Mouse (Mus musculus): ENCODE measurements at regions not wholly inside any gene's neighbourhood (a gene's known extent, or its start where the extent isn't known, plus 50 kb on each side); places are given as distances from the start of the nearest gene placed in this dataset.
A peak's percentile ranks its signal among the peaks of the same experiment; 100 is the strongest.

GRCm38 (mm10) chr11:111767012-111767392 is 701.0 kb downstream of the Kcnj2 start:
- 63% methylated on average over 1 of the region's 1 CpGs for WGBS
- H3K4me3 ChIP-seq (replicated peaks; ENCODE audit: low read length) = no peak overlapping the region
- H3K36me3 ChIP-seq (ENCODE audit: control insufficient read depth, insufficient read depth) = no peaks in the 10 kb centered on the region
- no peak overlapping the region for H3K4me2 ChIP-seq (ENCODE audit: low read length)
- peaks cover 5% of the 10 kb centered on the region; the same call in 1 of the 2 replicates for H3K4me1 ChIP-seq (replicated peaks; ENCODE audit: control insufficient read depth, insufficient read depth, low read length)
- no peaks in the 10 kb centered on the region for H3K9me3 ChIP-seq (ENCODE audit: control insufficient read depth, low read length)
- no peak for ATAC-seq
- no peak overlapping the region; the same call in 1 of the 2 replicates for H3K27ac ChIP-seq (ENCODE audit: low read length)
- H3K27me3 ChIP-seq (replicated peaks; ENCODE audit: control insufficient read depth, insufficient read depth, low read length) = no peaks in the 10 kb centered on the region
- no peak overlapping the region for H3K9ac ChIP-seq (replicated peaks; ENCODE audit: low read depth, low read length)

GRCm38 (mm10) chr11:111774108-111774679 is 708.2 kb downstream of the Kcnj2 start:
- H3K9ac ChIP-seq (replicated peaks; ENCODE audit: low read depth, low read length) = no peak overlapping the region
- H3K9me3 ChIP-seq (ENCODE audit: control insufficient read depth, low read length) = no peaks in the 10 kb centered on the region
- ATAC-seq = no peak
- H3K27ac ChIP-seq (ENCODE audit: low read length) = no peak overlapping the region
- no peaks in the 10 kb centered on the region for H3K4me1 ChIP-seq (replicated peaks; ENCODE audit: control insufficient read depth, insufficient read depth, low read length)
- H3K36me3 ChIP-seq (ENCODE audit: control insufficient read depth, insufficient read depth) = no peaks in the 10 kb centered on the region
- no peaks in the 10 kb centered on the region for H3K27me3 ChIP-seq (replicated peaks; ENCODE audit: control insufficient read depth, insufficient read depth, low read length)
- 81% methylated on average over 2 of the region's 2 CpGs for WGBS
- no peak overlapping the region for H3K4me2 ChIP-seq (ENCODE audit: low read length)
- no peak overlapping the region for H3K4me3 ChIP-seq (replicated peaks; ENCODE audit: low read length)

DNA sequence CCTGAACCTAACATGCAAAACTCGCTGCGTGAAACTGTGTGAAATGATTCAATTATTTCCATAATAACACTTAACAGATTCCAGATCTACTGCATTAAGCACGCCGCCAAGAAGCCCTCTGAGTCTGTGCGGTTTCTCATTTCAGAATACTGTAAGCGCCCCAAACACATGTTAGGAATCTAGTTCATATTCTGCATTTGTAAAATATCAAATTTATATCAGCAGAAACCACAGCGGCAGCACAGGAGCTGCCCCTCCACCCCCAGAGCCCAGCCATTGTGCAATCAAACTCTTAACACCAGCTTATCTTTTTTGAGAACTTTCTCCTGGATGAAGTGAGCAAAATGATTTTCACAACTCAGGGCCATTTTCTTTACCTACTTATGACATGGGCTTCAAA is 715.4 kb downstream of the Kcnj2 start:
- no peaks in the 10 kb centered on the region for H3K27me3 ChIP-seq (replicated peaks; ENCODE audit: control insufficient read depth, insufficient read depth, low read length)
- H3K36me3 ChIP-seq (ENCODE audit: control insufficient read depth, insufficient read depth) = no peaks in the 10 kb centered on the region
- H3K4me3 ChIP-seq (replicated peaks; ENCODE audit: low read length) = no peak overlapping the region
- H3K9ac ChIP-seq (replicated peaks; ENCODE audit: low read depth, low read length) = no peak overlapping the region
- WGBS = 52% methylated on average over 7 of the region's 7 CpGs
- peak overlapping the region; percentile 13; the same call in 1 of the 2 replicates for H3K4me2 ChIP-seq (ENCODE audit: low read length)
- no peak overlapping the region for H3K27ac ChIP-seq (ENCODE audit: low read length)
- ATAC-seq = 0 out of 2 replicates have a peak, but pooled peaks have one; percentile 26
- no peaks in the 10 kb centered on the region for H3K9me3 ChIP-seq (ENCODE audit: control insufficient read depth, low read length)
- no peaks in the 10 kb centered on the region for H3K4me1 ChIP-seq (replicated peaks; ENCODE audit: control insufficient read depth, insufficient read depth, low read length)

DNA sequence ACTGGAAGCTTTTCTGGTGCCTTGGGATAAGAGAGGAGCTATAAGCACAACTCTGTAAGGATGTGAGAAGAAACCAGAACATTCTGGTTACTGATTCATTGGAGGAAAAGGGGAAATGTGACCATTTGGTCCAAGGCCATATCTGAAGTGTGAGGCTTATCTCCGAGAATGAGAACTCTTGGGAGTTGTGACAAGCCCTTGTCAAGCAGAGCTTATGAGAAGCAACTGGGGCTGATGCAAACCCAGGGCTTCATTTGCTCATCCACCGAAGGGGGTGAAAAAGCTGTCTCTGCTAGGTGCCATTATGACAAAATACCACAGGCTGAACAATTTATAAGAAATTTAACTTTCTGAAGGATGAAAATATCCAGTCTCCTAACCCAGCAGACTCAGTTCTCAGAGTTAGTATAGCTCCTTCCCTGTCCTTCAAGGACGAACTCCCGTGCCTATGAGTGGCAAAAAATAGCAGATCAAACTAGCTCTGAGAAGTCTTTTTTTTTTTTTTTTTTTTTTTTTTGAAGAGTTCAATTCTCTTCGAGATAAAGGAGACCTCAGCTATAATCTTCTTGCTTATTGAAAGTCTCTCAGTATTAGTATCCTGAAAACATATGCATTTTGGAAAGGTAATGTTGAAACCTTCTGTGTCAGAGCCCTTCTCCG is 725.4 kb downstream of the Kcnj2 start:
- Histone ChIP-seq H3K4me2 (ENCODE audit: low read length) (no peak overlapping the region), H3K9ac (replicated peaks; ENCODE audit: low read depth, low read length) (no peak overlapping the region), H3K27ac (ENCODE audit: low read length) (no peak overlapping the region), H3K4me1 (replicated peaks; ENCODE audit: control insufficient read depth, insufficient read depth, low read length) (no peaks in the 10 kb centered on the region), H3K27me3 (replicated peaks; ENCODE audit: control insufficient read depth, insufficient read depth, low read length) (no peaks in the 10 kb centered on the region), H3K4me3 (replicated peaks; ENCODE audit: low read length) (no peak overlapping the region), H3K9me3 (ENCODE audit: control insufficient read depth, low read length) (no peaks in the 10 kb centered on the region), H3K36me3 (ENCODE audit: control insufficient read depth, insufficient read depth) (no peaks in the 10 kb centered on the region)
- WGBS = 92% methylated on average over 6 of the region's 6 CpGs
- no peak for ATAC-seq

GRCm38 (mm10) chr11:111801033-111801432 is 735.1 kb downstream of the Kcnj2 start:
- Histone ChIP-seq H3K27ac (ENCODE audit: low read length) (no peak overlapping the region), H3K9ac (replicated peaks; ENCODE audit: low read depth, low read length) (no peak overlapping the region), H3K4me3 (replicated peaks; ENCODE audit: low read length) (no peak overlapping the region), H3K9me3 (ENCODE audit: control insufficient read depth, low read length) (no peaks in the 10 kb centered on the region), H3K27me3 (replicated peaks; ENCODE audit: control insufficient read depth, insufficient read depth, low read length) (no peaks in the 10 kb centered on the region), H3K4me2 (ENCODE audit: low read length) (no peak overlapping the region), H3K36me3 (ENCODE audit: control insufficient read depth, insufficient read depth) (no peaks in the 10 kb centered on the region), H3K4me1 (replicated peaks; ENCODE audit: control insufficient read depth, insufficient read depth, low read length) (no peaks in the 10 kb centered on the region)
- no peak for ATAC-seq
- 89% methylated on average over 3 of the region's 3 CpGs for WGBS

GRCm38 (mm10) chr11:111816176-111816775 is 750.3 kb downstream of the Kcnj2 start:
- Histone ChIP-seq H3K9ac (replicated peaks; ENCODE audit: low read depth, low read length) (no peak overlapping the region), H3K4me2 (ENCODE audit: low read length) (no peak overlapping the region), H3K27ac (ENCODE audit: low read length) (no peak overlapping the region), H3K4me3 (replicated peaks; ENCODE audit: low read length) (no peak overlapping the region), H3K36me3 (ENCODE audit: control insufficient read depth, insufficient read depth) (no peaks in the 10 kb centered on the region), H3K4me1 (replicated peaks; ENCODE audit: control insufficient read depth, insufficient read depth, low read length) (peaks cover 7% of the 10 kb centered on the region), H3K9me3 (ENCODE audit: control insufficient read depth, low read length) (no peaks in the 10 kb centered on the region), H3K27me3 (replicated peaks; ENCODE audit: control insufficient read depth, insufficient read depth, low read length) (no peaks in the 10 kb centered on the region)
- 80% methylated on average over 18 of the region's 18 CpGs for WGBS
- ATAC-seq = no peak

- peak; percentile 75 for ATAC-seq
- peak overlapping the region; percentile 42 for H3K4me2 ChIP-seq (ENCODE audit: low read length)
- 0 out of 2 replicates have a peak overlapping the region, but pooled peaks have one; percentile 13 for H3K9ac ChIP-seq (replicated peaks; ENCODE audit: low read depth, low read length)
- H3K9me3 ChIP-seq (ENCODE audit: control insufficient read depth, low read length) = no peaks in the 10 kb centered on the region
- H3K27ac ChIP-seq (ENCODE audit: low read length) = no peak overlapping the region
- H3K4me3 ChIP-seq (replicated peaks; ENCODE audit: low read length) = no peak overlapping the region
- 2% methylated on average over 10 of the region's 10 CpGs for WGBS
- no peaks in the 10 kb centered on the region for H3K36me3 ChIP-seq (ENCODE audit: control insufficient read depth, insufficient read depth)
- peaks cover 7% of the 10 kb centered on the region for H3K4me1 ChIP-seq (replicated peaks; ENCODE audit: control insufficient read depth, insufficient read depth, low read length)
- no peaks in the 10 kb centered on the region for H3K27me3 ChIP-seq (replicated peaks; ENCODE audit: control insufficient read depth, insufficient read depth, low read length)
These were observed 752.2 kb downstream of the Kcnj2 start for GRCm38 (mm10) chr11:111818124-111818523.

GRCm38 (mm10) chr11:111820356-111820755 is 754.4 kb downstream of the Kcnj2 start:
- Histone ChIP-seq H3K36me3 (ENCODE audit: control insufficient read depth, insufficient read depth) (no peaks in the 10 kb centered on the region), H3K27ac (ENCODE audit: low read length) (no peak overlapping the region), H3K27me3 (replicated peaks; ENCODE audit: control insufficient read depth, insufficient read depth, low read length) (no peaks in the 10 kb centered on the region), H3K4me1 (replicated peaks; ENCODE audit: control insufficient read depth, insufficient read depth, low read length) (peaks cover 7% of the 10 kb centered on the region), H3K9ac (replicated peaks; ENCODE audit: low read depth, low read length) (no peak overlapping the region), H3K9me3 (ENCODE audit: control insufficient read depth, low read length) (no peaks in the 10 kb centered on the region), H3K4me2 (ENCODE audit: low read length) (no peak overlapping the region), H3K4me3 (replicated peaks; ENCODE audit: low read length) (no peak overlapping the region)
- ATAC-seq = no peak
- WGBS = 7% methylated on average over 7 of the region's 7 CpGs

GRCm38 (mm10) chr11:111828455-111828854 is 762.5 kb downstream of the Kcnj2 start:
- ATAC-seq = no peak
- no peak overlapping the region for H3K9ac ChIP-seq (replicated peaks; ENCODE audit: low read depth, low read length)
- H3K4me1 ChIP-seq (replicated peaks; ENCODE audit: control insufficient read depth, insufficient read depth, low read length) = no peaks in the 10 kb centered on the region
- H3K4me2 ChIP-seq (ENCODE audit: low read length) = no peak overlapping the region
- H3K27me3 ChIP-seq (replicated peaks; ENCODE audit: control insufficient read depth, insufficient read depth, low read length) = no peaks in the 10 kb centered on the region
- no peaks in the 10 kb centered on the region for H3K9me3 ChIP-seq (ENCODE audit: control insufficient read depth, low read length)
- no peak overlapping the region for H3K27ac ChIP-seq (ENCODE audit: low read length)
- WGBS = 25% methylated on average over 8 of the region's 8 CpGs
- no peak overlapping the region for H3K4me3 ChIP-seq (replicated peaks; ENCODE audit: low read length)
- H3K36me3 ChIP-seq (ENCODE audit: control insufficient read depth, insufficient read depth) = no peaks in the 10 kb centered on the region
